Mouse (Mus musculus) ES-Bruce4 (cell line): ENCODE data around the gene Lpar3. TPM values are rescaled to one million over a fixed set of nuclear protein-coding genes. Genes with fewer than 3 reads are reported as not detected.

Experiments used
- H3K27ac ChIP-seq: 2 replicates; pipeline ENCODE4 v1.5.1; 2012; ENCODE audit warnings: low read length, inconsistent platforms; ENCODE audit not compliant: insufficient read depth
- H3K27me3 ChIP-seq: 2 replicates; pipeline ENCODE4 v1.6.1; 2012; ENCODE audit warnings: mild to moderate bottlenecking, low read length, inconsistent platforms; ENCODE audit not compliant: control insufficient read depth, poor library complexity, insufficient read depth, severe bottlenecking
- H3K36me3 ChIP-seq: 2 replicates; pipeline ENCODE4 v1.6.1; 2012; ENCODE audit warnings: inconsistent platforms, mild to moderate bottlenecking, low read length, moderate library complexity; ENCODE audit not compliant: control insufficient read depth, poor library complexity, insufficient read depth, severe bottlenecking
- H3K4me1 ChIP-seq: one replicate; pipeline ENCODE4 v1.8.1; 2011; ENCODE audit warnings: low read length; ENCODE audit not compliant: control insufficient read depth, insufficient read depth
- H3K4me3 ChIP-seq: 2 replicates; pipeline ENCODE4 v1.5.1; 2011; ENCODE audit warnings: low read depth, mild to moderate bottlenecking, low read length
- H3K9ac ChIP-seq: 2 replicates; pipeline ENCODE4 v1.6.1; 2012; ENCODE audit warnings: low read depth, mild to moderate bottlenecking, inconsistent platforms; ENCODE audit not compliant: poor library complexity, severe bottlenecking
- H3K9me3 ChIP-seq: replicated peaks from 2 replicates; pipeline ENCODE4 v1.6.1; 2012; ENCODE audit warnings: mild to moderate bottlenecking, low read length, inconsistent platforms; ENCODE audit not compliant: control insufficient read depth, poor library complexity, insufficient read depth, severe bottlenecking
- CTCF ChIP-seq: IDR thresholded peaks from one replicate; pipeline ENCODE4 v1.8.1; 2011; ENCODE audit warnings: low read depth, low read length
- EP300 ChIP-seq: IDR thresholded peaks from 2 replicates; pipeline ENCODE4 v1.6.1; 2011; ENCODE audit warnings: low read depth, low read length; ENCODE audit not compliant: insufficient read depth
- POLR2A ChIP-seq: IDR thresholded peaks from one replicate; pipeline ENCODE4 v1.8.1; 2011; ENCODE audit warnings: low read length; ENCODE audit not compliant: insufficient read depth
- polyA plus RNA-seq: library from polyadenylated mRNA; stranded (reverse); fragments of >200 nt; gene quantifications from 2 replicates; pipeline ENCODE4 v1.2.4, GENCODE M21; 2011; ENCODE audit warnings: low read depth; ENCODE audit not compliant: missing spikeins, insufficient read depth, insufficient read length

The Lpar3 gene
- polyA plus RNA-seq, 1 experiment: 0.33 TPM

DNA sequence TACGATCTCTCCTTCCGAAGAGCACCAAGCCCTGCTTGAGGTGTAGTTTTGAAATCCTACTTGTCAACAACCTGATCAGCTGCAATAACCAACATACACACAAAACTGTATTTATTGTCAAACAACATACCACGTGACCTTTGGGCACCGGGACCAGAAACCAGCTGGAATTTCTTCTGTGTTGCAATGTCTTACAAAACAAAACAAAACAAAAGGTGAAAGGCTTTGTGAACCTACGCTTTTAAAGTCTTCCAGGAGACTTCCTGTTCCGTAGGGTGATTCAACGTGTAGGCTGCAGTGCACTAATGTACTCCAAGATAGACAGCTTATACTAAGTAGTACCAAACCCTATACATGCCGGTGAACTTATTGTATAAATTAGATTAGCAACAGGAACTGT is 25.8 kb downstream of the Lpar3 start:
- no peaks in the 10 kb centered on the region for H3K27me3 ChIP-seq

DNA sequence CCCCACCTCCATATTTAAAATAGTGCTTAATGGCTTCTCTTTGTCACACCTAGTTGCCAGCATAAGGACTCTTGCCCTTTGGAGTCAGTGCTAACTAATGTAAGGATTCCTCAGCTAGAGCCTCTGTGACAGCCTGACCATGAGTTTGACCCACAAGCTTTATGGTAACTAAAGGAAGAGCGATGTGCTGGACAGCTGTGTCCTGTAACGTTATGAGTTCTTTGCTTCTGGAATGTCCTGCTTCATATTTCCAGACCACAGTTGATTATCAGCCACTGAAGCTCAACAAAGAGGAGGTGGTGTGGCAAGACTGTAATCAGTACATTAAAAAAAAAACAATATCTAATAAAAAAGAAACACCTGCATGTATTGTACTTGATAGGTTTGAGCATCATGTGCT is 26.2 kb downstream of the Lpar3 start:
- no peak overlapping the region for H3K4me3 ChIP-seq
- no peak overlapping the region for H3K9ac ChIP-seq
- no peak overlapping the region for H3K27ac ChIP-seq
- no peaks in the 10 kb centered on the region for H3K4me1 ChIP-seq
- H3K9me3 ChIP-seq: no peaks in the 10 kb centered on the region
- no peak for TF ChIP-seq POLR2A
- TF ChIP-seq CTCF: no peak
- TF ChIP-seq EP300: no peak
- H3K27me3 ChIP-seq: no peaks in the 10 kb centered on the region
- no peaks in the 10 kb centered on the region for H3K36me3 ChIP-seq

More for the DNA sequence above, 25.8 kb downstream of the Lpar3 start:
- H3K9me3 ChIP-seq: no peaks in the 10 kb centered on the region
- H3K4me1 ChIP-seq: no peaks in the 10 kb centered on the region
- H3K9ac ChIP-seq: no peak overlapping the region
- H3K27ac ChIP-seq: no peak overlapping the region
- H3K4me3 ChIP-seq: no peak overlapping the region
- no peak for TF ChIP-seq CTCF
- TF ChIP-seq EP300: no peak
- no peak for TF ChIP-seq POLR2A
- H3K36me3 ChIP-seq: no peaks in the 10 kb centered on the region

DNA sequence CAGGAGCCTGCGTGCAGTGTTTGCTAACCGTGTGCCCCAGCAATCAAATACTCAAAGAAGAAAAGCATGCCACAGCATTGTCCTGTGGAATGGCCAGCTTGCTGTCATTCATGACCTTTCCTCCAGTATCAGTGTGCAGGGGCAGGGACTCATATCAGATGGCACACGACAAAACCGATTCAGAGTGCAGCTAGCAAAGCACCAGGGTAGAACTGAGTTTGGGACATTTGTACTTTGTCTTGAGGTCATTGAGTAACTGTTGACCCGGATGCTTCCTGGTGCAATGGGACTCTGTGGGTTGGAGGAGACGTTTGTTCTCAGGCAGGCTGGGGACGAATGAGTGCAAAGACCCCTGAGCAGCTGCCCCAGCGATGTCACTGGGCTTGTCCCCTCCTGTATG is 29.1 kb downstream of the Lpar3 start:
- H3K9ac ChIP-seq: no peak overlapping the region
- no peaks in the 10 kb centered on the region for H3K4me1 ChIP-seq
- no peak for TF ChIP-seq POLR2A
- H3K27me3 ChIP-seq: no peaks in the 10 kb centered on the region
- H3K27ac ChIP-seq: no peak overlapping the region
- no peaks in the 10 kb centered on the region for H3K9me3 ChIP-seq
- H3K4me3 ChIP-seq: no peak overlapping the region
- no peaks in the 10 kb centered on the region for H3K36me3 ChIP-seq

DNA sequence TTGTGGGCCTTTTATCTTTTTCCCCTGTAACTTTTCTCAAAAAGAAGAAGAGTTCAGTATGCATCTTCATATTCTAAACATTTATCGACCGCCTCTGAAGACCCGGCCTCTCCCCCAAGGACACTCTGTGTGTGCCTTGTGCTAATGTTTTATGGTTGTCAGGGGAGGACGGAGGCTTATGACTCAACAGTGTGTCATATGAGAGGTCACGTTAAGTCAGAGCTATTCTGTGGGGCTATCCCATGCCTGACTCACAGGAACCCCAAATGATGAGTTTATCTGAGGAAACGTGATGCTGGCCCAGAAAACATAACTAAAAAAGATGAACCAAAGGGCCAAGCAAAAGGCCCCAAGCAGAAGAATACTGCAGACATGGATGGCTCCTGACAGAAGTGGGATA is 31.0 kb downstream of the Lpar3 start:
- TF ChIP-seq CTCF (no peak), EP300 (no peak), POLR2A (no peak)
- H3K27ac ChIP-seq: no peak overlapping the region
- no peaks in the 10 kb centered on the region for H3K36me3 ChIP-seq
- H3K27me3 ChIP-seq: no peaks in the 10 kb centered on the region
- no peaks in the 10 kb centered on the region for H3K9me3 ChIP-seq
- H3K4me3 ChIP-seq: no peak overlapping the region
- no peak overlapping the region for H3K9ac ChIP-seq
- no peaks in the 10 kb centered on the region for H3K4me1 ChIP-seq

DNA sequence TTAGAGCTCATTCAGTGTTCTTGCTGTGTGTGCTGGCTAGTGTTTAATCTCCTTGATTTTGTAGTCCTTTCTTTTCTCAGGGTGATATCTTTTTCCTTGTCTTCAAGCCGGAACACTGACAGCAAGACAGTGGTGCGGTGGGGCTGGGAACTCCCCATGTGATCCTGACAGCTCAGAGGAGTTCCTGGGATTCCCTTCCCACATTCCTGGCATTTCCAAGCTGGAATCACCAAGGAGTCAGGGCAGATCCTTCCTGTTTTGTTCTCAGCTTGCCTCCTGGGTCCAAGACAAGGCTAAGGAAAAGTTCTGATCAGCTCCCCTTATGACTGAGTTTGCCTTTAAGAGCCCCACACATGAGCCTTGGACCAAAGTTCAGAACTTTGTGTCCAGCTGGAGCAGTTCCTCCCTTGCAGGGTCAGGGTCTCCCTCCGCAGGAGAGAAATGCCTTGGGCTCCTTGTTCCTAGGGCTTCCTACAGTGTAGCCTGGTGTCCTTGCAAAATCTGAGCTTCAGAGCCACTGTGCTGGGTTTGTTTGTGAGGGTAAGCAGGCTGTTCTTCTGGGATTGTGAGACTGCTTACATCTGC is 33.1 kb downstream of the Lpar3 start:
- Histone ChIP-seq H3K27me3 (no peaks in the 10 kb centered on the region), H3K9ac (no peak overlapping the region), H3K27ac (no peak overlapping the region), H3K4me3 (no peak overlapping the region), H3K9me3 (no peaks in the 10 kb centered on the region), H3K36me3 (no peaks in the 10 kb centered on the region), H3K4me1 (no peaks in the 10 kb centered on the region)
- TF ChIP-seq EP300 (no peak), CTCF (no peak), POLR2A (no peak)

DNA sequence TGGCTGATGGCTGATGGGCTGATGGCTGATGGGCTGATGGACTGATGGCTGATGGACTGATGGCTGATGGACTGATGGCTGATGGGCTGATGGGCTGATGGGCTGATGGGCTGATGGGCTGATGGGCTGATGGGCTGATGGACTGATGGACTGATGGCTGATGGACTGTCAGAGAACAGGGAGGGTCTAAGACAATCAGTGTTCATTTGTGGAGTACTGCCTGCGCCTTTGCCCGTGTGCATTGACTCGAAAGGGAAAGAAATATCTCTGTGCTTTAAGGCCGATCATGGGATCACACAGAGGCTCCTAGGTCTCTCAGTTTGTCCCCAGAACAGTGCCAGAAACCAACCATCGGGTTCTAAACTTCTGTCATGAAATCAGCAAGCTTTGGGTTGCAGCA is 34.4 kb downstream of the Lpar3 start:
- Histone ChIP-seq H3K27ac (no peak overlapping the region), H3K4me1 (no peaks in the 10 kb centered on the region), H3K36me3 (no peaks in the 10 kb centered on the region), H3K4me3 (no peak overlapping the region), H3K9me3 (no peaks in the 10 kb centered on the region), H3K27me3 (no peaks in the 10 kb centered on the region), H3K9ac (no peak overlapping the region)
- TF ChIP-seq POLR2A (no peak), EP300 (no peak), CTCF (no peak)
